Mouse (Mus musculus): ENCODE data around the gene Gm10096.
"Not testable (repeated sequence)": the region's sequence is repeated elsewhere in the genome, so short reads cannot be mapped to it uniquely, and the experiment has no call there.

The Gm10096 gene

GRCm38 (mm10) chrX:28954602-28955001 lies at the start of gene Gm10096:
Gene Gm10096, minus strand, starts transcription at chrX:28954702.
- not testable (repeated sequence) for DNase-seq

All from embryo, embryonic 11 days (tissue).